ENCODE assay signal across 22 mouse cellular contexts in genomic region chr7:75553002-75553666, GRCm38 (mm10).
A peak's percentile ranks its signal among the peaks of the same experiment; 100 is the strongest.
DNase-seq lines count a peak whose midpoint lies in the region; ATAC-seq and TF ChIP-seq lines count a peak whose summit lies in the region.
"Had no signal": no experiment of that assay in that cellular context is flagged by ENCODE, and none has a peak within 500 bp of the region (broad histone marks: within the 10 kb centered on the region; RNA-seq: fewer than 3 reads in every experiment).

No protein-coding gene starts in this region.

- peak; percentile 38 for DNase-seq in gastrocnemius, adult 18-20 months (ENCODE audit: low spot score)
- DNase-seq in gastrocnemius, postnatal 14 days = no peak
- no peak for DNase-seq in intestine, embryonic 14.5 days (ENCODE audit: low spot score)
- peak; percentile 72 for DNase-seq in testis, postnatal 14 days (ENCODE audit: low spot score)
- no peak for DNase-seq in testis, postnatal 10 days (ENCODE audit: low spot score)
- no peak for DNase-seq in stomach, postnatal 0 days (ENCODE audit: low spot score)
- no peak for DNase-seq in layer of hippocampus, postnatal 25 days (ENCODE audit: extremely low spot score in 1 of 2, low spot score in 1 of 2)
- DNase-seq: adrenal gland, adult 2 months; cerebellum, adult 2 months; cerebellum, postnatal 36 days; forebrain, postnatal 0 days; heart, postnatal 4 days; kidney, adult 8-10 months; right cerebral cortex, postnatal 25 days; thymus, postnatal 36 days had no signal

- no peak overlapping the region for H3K4me3 ChIP-seq in intestine, embryonic 14.5 days (ENCODE audit: low read depth, low read length)
- no peak overlapping the region for H3K4me3 ChIP-seq in intestine, embryonic 15.5 days (replicated peaks)
- H3K4me3 ChIP-seq in stomach, postnatal 0 days (ENCODE audit: low read depth, low read length) = no peak overlapping the region
- H3K4me3 ChIP-seq: embryonic facial prominence, embryonic 15.5 days; forebrain, embryonic 10.5 days; megakaryocyte, embryonic 14.5 days; midbrain, embryonic 15.5 days had no signal

- no peak for TF ChIP-seq EP300 in stomach, postnatal 0 days (optimal IDR thresholded peaks at IDR 0.05)

- H3K27ac ChIP-seq in intestine, embryonic 14.5 days (ENCODE audit: low read depth) = peak overlapping the region; percentile 78
- H3K27ac ChIP-seq in intestine, embryonic 15.5 days = no peak overlapping the region
- H3K27ac ChIP-seq in stomach, postnatal 0 days (replicated peaks) = peak overlapping the region; percentile 67; the same call in 1 of the 2 replicates
- H3K27ac ChIP-seq: embryonic facial prominence, embryonic 15.5 days; forebrain, embryonic 10.5 days; liver, embryonic 14.5 days; midbrain, embryonic 15.5 days had no signal

- intact Hi-C loops in gastrocnemius, postnatal 14 days (cut with DNase I; ENCODE audit: low total_unique reads) = loop anchor here (10.0 kb wide), 1 partner anchor 98 kb away; the partner anchor contains the start of gene Akap13

- H3K4me1 ChIP-seq in intestine, embryonic 14.5 days (replicated peaks; ENCODE audit: control insufficient read depth, insufficient read depth, low read length) = peaks cover 43% of the 10 kb centered on the region
- H3K4me1 ChIP-seq in intestine, embryonic 15.5 days (replicated peaks) = peaks cover 6% of the 10 kb centered on the region
- peaks cover 6% of the 10 kb centered on the region for H3K4me1 ChIP-seq in stomach, postnatal 0 days (replicated peaks; ENCODE audit: control insufficient read depth, insufficient read depth)
- H3K4me1 ChIP-seq: midbrain, embryonic 15.5 days had no signal

- H3K36me3 ChIP-seq in intestine, embryonic 14.5 days (ENCODE audit: control insufficient read depth, insufficient read depth, low read length) = no peaks in the 10 kb centered on the region
- no peaks in the 10 kb centered on the region for H3K36me3 ChIP-seq in intestine, embryonic 15.5 days
- H3K36me3 ChIP-seq in stomach, postnatal 0 days (ENCODE audit: control insufficient read depth, insufficient read depth, low read length) = no peaks in the 10 kb centered on the region
- H3K36me3 ChIP-seq: embryonic facial prominence, embryonic 15.5 days; midbrain, embryonic 15.5 days had no signal

- WGBS in intestine, embryonic 14.5 days = 30% methylated on average over 8 of the region's 8 CpGs
- 44% methylated on average over 8 of the region's 8 CpGs for WGBS in intestine, embryonic 15.5 days
- WGBS in stomach, postnatal 0 days = 32% methylated on average over 8 of the region's 8 CpGs

- H3K27me3 ChIP-seq in intestine, embryonic 14.5 days (replicated peaks; ENCODE audit: control insufficient read depth, insufficient read depth, low read length) = no peaks in the 10 kb centered on the region
- H3K27me3 ChIP-seq in intestine, embryonic 15.5 days (replicated peaks) = no peaks in the 10 kb centered on the region
- no peaks in the 10 kb centered on the region for H3K27me3 ChIP-seq in stomach, postnatal 0 days (ENCODE audit: control insufficient read depth, insufficient read depth, low read length)
- H3K27me3 ChIP-seq: embryonic facial prominence, embryonic 15.5 days; megakaryocyte, embryonic 14.5 days; midbrain, embryonic 15.5 days had no signal

- H3K9me3 ChIP-seq in intestine, embryonic 14.5 days (ENCODE audit: control insufficient read depth, low read length) = no peaks in the 10 kb centered on the region
- H3K9me3 ChIP-seq in intestine, embryonic 15.5 days = no peaks in the 10 kb centered on the region
- H3K9me3 ChIP-seq in stomach, postnatal 0 days (ENCODE audit: control insufficient read depth, low read length) = no peaks in the 10 kb centered on the region
- H3K9me3 ChIP-seq: embryonic facial prominence, embryonic 15.5 days; forebrain, embryonic 10.5 days; megakaryocyte, embryonic 14.5 days; midbrain, embryonic 15.5 days had no signal

- no peak for ATAC-seq in intestine, embryonic 14.5 days (replicated peaks; ENCODE audit: low FRiP score, low TSS enrichment, low read depth)
- no peak for ATAC-seq in intestine, embryonic 15.5 days
- ATAC-seq in stomach, postnatal 0 days (ENCODE audit: low FRiP score, low TSS enrichment) = peak; percentile 53; the same call in 1 of the 2 replicates
- ATAC-seq: forebrain, postnatal 0 days; hindbrain, embryonic 16.5 days; midbrain, embryonic 15.5 days had no signal

- no peak overlapping the region for H3K9ac ChIP-seq in intestine, embryonic 14.5 days (ENCODE audit: low read length)
- no peak overlapping the region for H3K9ac ChIP-seq in intestine, embryonic 15.5 days
- no peak overlapping the region for H3K9ac ChIP-seq in stomach, postnatal 0 days (ENCODE audit: low read length)
- H3K9ac ChIP-seq: embryonic facial prominence, embryonic 15.5 days; forebrain, postnatal 0 days; liver, embryonic 14.5 days; midbrain, embryonic 15.5 days had no signal

- H3K4me2 ChIP-seq in intestine, embryonic 14.5 days (ENCODE audit: low read length) = no peak overlapping the region
- no peak overlapping the region for H3K4me2 ChIP-seq in intestine, embryonic 15.5 days (replicated peaks)
- no peak overlapping the region for H3K4me2 ChIP-seq in stomach, postnatal 0 days (replicated peaks; ENCODE audit: low read depth)
- H3K4me2 ChIP-seq: embryonic facial prominence, embryonic 15.5 days; midbrain, embryonic 15.5 days had no signal

- no peak for TF ChIP-seq CTCF in stomach, postnatal 0 days (IDR thresholded peaks at IDR 0.05; ENCODE audit: low read depth)

Comparison
In these comparisons a context has a peak if more than half of its experiments do, and no peak if none do; other contexts are left out.
1. DNase-seq: peak in gastrocnemius, adult 18-20 months (single experiment) and testis, postnatal 14 days (single experiment); none in gastrocnemius, postnatal 14 days (single experiment), intestine, embryonic 14.5 days (single experiment), testis, postnatal 10 days (single experiment), stomach, postnatal 0 days (single experiment) and layer of hippocampus, postnatal 25 days (0 of 2).